Mouse (Mus musculus) intestine, postnatal 0 days (tissue): Measurements from ENCODE around the gene Tmie. TPM values are rescaled to one million over a fixed set of nuclear protein-coding genes. Genes with fewer than 3 reads are reported as not detected.

ENCODE experiments used
- ATAC-seq: fragments of 200-750 bp; cut with Nextera tagmentation; 2 replicates; pipeline ENCODE4 v1.8.0; 2017; ENCODE audit warnings: mild to moderate bottlenecking, moderate TSS enrichment, moderate library complexity
- H3K27ac ChIP-seq: fragments of 300-500 bp; sonication (generic); 2 replicates; pipeline ENCODE4 v1.5.1; 2014; ENCODE audit warnings: mild to moderate bottlenecking, low read depth, low read length, moderate library complexity
- H3K27me3 ChIP-seq: fragments of 300-500 bp; sonication (generic); replicated peaks from 2 replicates; pipeline ENCODE4 v1.6.1; 2014; ENCODE audit warnings: low read length, mixed read lengths; ENCODE audit not compliant: control insufficient read depth, insufficient read depth
- H3K36me3 ChIP-seq: fragments of 300-500 bp; sonication (generic); 2 replicates; pipeline ENCODE4 v1.6.1; 2014; ENCODE audit warnings: mild to moderate bottlenecking, moderate library complexity; ENCODE audit not compliant: control insufficient read depth, insufficient read depth
- H3K4me1 ChIP-seq: fragments of 300-500 bp; sonication (generic); replicated peaks from 2 replicates; pipeline ENCODE4 v1.6.1; 2014; ENCODE audit warnings: antibody characterized with exemption, low read length, mixed read lengths; ENCODE audit not compliant: control insufficient read depth, insufficient read depth
- H3K4me2 ChIP-seq: fragments of 300-500 bp; sonication (generic); replicated peaks from 2 replicates; pipeline ENCODE4 v1.6.1; 2014; ENCODE audit warnings: low read depth, mild to moderate bottlenecking, moderate library complexity
- H3K4me3 ChIP-seq: fragments of 300-500 bp; sonication (generic); 2 replicates; pipeline ENCODE4 v1.5.1; 2014; ENCODE audit warnings: low read depth, low read length
- H3K9ac ChIP-seq: fragments of 300-500 bp; sonication (generic); 2 replicates; pipeline ENCODE4 v1.6.1; 2014; ENCODE audit warnings: mild to moderate bottlenecking, low read depth, low read length
- H3K9me3 ChIP-seq: fragments of 300-500 bp; sonication (generic); 2 replicates; pipeline ENCODE4 v1.6.1; 2016; ENCODE audit warnings: mixed run types; ENCODE audit not compliant: control insufficient read depth
- CTCF ChIP-seq: sonication (generic); IDR thresholded peaks from 2 replicates; pipeline ENCODE4 v1.5.1; 2016; ENCODE audit warnings: low read depth, mild to moderate bottlenecking, control low read depth, antibody characterized with exemption, moderate library complexity
- WGBS: fragments of 180-500 bp; shearing (Covaris S2); extraction: QIAGEN DNeasy Blood & Tissue Kit; methylation state at CpG from one replicate; pipeline ENCODE4 v1.1.7; 2014; 5-methylcytosine and 5-hydroxymethylcytosine counted together
- polyA plus RNA-seq: library from polyadenylated mRNA; unstranded; fragments of >200 nt; fragmentation: Nextera tagmentation; extraction: Ambion mirVana; gene quantifications from 2 replicates; pipeline ENCODE4 v1.2.1, GENCODE M21; 2015

Gene Tmie
- polyA plus RNA-seq, 1 experiment from 2014 or later: 10.0 TPM

- Histone ChIP-seq H3K27ac (peak overlapping the region; percentile 80), H3K36me3 (no peaks in the 10 kb centered on the region), H3K9ac (peak overlapping the region; percentile 18; the same call in 1 of the 2 replicates), H3K4me2 (peak overlapping the region; percentile 60), H3K27me3 (no peaks in the 10 kb centered on the region), H3K9me3 (no peaks in the 10 kb centered on the region), H3K4me3 (peak overlapping the region; percentile 26), H3K4me1 (peaks cover 23% of the 10 kb centered on the region)
- peak; percentile 53 for TF ChIP-seq CTCF
- 14% methylated on average over 40 of the region's 40 CpGs for WGBS
- no peak for ATAC-seq
Measured at GRCm38 (mm10) chr9:110873681-110874659, 5.9 kb downstream of the Tmie start.

DNA sequence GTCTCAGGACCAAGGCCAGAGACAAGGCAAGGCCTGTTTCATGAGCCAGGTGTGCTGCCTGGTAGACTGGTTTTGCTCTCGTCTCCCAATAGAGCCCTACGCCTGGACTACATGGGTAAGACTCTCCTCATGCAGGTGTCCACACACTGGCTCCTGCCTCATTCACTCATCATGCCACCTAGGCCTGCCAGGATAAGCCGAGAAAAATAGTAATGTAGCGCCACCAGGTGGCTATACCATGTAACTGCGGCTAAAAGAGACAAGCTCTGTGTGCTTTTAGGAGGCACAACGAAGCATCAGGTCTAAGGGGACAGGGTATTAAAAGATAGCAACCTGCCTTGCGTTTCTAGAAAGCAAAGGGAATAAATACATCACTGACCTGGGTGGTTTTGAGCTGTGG lies 8.9 kb downstream of the Tmie start:
- no peak for ATAC-seq
- Histone ChIP-seq H3K27me3 (no peaks in the 10 kb centered on the region), H3K9me3 (no peaks in the 10 kb centered on the region), H3K9ac (no peak overlapping the region), H3K27ac (no peak overlapping the region), H3K4me1 (peaks cover 18% of the 10 kb centered on the region), H3K4me2 (no peak overlapping the region), H3K36me3 (no peaks in the 10 kb centered on the region; the same call in 1 of the 2 replicates), H3K4me3 (no peak overlapping the region)
- TF ChIP-seq CTCF: peak; percentile 86
- 15% methylated on average over 7 of the region's 7 CpGs for WGBS

- H3K4me1 ChIP-seq: 0 out of 2 replicates have a peak, but pooled peaks cover 3% of the 10 kb centered on the region
- no peak for ATAC-seq
- H3K36me3 ChIP-seq: no peaks in the 10 kb centered on the region
- H3K27me3 ChIP-seq: no peaks in the 10 kb centered on the region
- H3K4me2 ChIP-seq: no peak overlapping the region
- TF ChIP-seq CTCF: no peak
- 88% methylated on average over 5 of the region's 5 CpGs for WGBS
- no peaks in the 10 kb centered on the region for H3K9me3 ChIP-seq
- no peak overlapping the region for H3K27ac ChIP-seq
- no peak overlapping the region for H3K4me3 ChIP-seq
- H3K9ac ChIP-seq: no peak overlapping the region
Measured at GRCm38 (mm10) chr9:110858967-110859596, 20.8 kb downstream of the Tmie start.

- H3K9me3 ChIP-seq: no peaks in the 10 kb centered on the region
- H3K4me2 ChIP-seq: no peak overlapping the region
- no peak overlapping the region for H3K27ac ChIP-seq
- H3K4me3 ChIP-seq: no peak overlapping the region
- no peak overlapping the region for H3K9ac ChIP-seq
- no peaks in the 10 kb centered on the region for H3K27me3 ChIP-seq
- no peak for TF ChIP-seq CTCF
- no peak for ATAC-seq
- 0 out of 2 replicates have a peak, but pooled peaks cover 3% of the 10 kb centered on the region for H3K4me1 ChIP-seq
- H3K36me3 ChIP-seq: no peaks in the 10 kb centered on the region
- 65% methylated on average over 5 of the region's 5 CpGs for WGBS
Measured at GRCm38 (mm10) chr9:110858523-110858922, 21.4 kb downstream of the Tmie start.

DNA sequence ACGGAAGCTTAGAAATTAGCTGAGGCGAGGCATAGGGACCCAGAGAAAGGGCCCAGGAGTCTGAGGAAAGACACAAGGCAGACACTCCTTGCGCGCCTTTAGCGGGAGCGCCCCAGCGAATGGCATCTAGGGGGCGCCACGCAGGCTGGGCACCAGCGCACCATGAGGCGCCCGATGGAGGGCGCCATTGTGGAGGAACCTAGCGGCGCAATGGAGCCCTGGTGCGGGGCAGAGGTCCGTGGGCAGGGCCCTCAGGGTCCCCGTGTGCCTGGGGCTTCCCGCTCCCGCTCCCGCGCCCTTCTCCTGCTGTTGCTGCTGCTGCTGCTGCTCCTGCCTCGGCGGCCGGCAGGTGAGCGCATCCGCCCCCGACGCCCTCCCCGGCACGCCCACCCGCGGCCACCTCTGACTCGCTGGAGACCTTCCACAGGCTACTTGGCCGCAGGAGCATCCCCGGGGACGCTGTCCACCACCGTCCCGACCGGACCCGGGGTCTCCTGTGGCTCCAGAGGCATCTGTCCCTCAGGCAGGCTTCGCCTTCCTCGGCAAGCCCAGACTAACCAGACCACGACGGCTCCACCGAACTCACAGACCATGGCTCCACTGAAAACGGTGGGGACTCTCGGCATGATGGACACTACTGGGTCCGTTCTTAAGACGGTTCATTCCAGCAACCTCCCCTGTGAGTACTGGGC lies 22.0 kb downstream of the Tmie start, which contains the start of gene Prss50:
Gene Prss50, plus strand, starts transcription at position 187 of the 692 bp plus-strand sequence.
- no peaks in the 10 kb centered on the region for H3K36me3 ChIP-seq
- no peak within 1 kb of the TSS for H3K9ac ChIP-seq
- peak within 1 kb of the TSS; percentile 56 for H3K4me2 ChIP-seq
- no peak within 1 kb of the TSS for H3K27ac ChIP-seq
- peak; percentile 44; the same call in 1 of the 2 replicates for ATAC-seq
- H3K4me1 ChIP-seq: 0 out of 2 replicates have a peak, but pooled peaks cover 3% of the 10 kb centered on the region
- peak within 1 kb of the TSS; percentile 16; the same call in 1 of the 2 replicates for H3K4me3 ChIP-seq
- H3K27me3 ChIP-seq: no peaks in the 10 kb centered on the region
- H3K9me3 ChIP-seq: no peaks in the 10 kb centered on the region
- TF ChIP-seq CTCF: peak; percentile 80
- 15% methylated on average over 42 of the region's 50 CpGs for WGBS

DNA sequence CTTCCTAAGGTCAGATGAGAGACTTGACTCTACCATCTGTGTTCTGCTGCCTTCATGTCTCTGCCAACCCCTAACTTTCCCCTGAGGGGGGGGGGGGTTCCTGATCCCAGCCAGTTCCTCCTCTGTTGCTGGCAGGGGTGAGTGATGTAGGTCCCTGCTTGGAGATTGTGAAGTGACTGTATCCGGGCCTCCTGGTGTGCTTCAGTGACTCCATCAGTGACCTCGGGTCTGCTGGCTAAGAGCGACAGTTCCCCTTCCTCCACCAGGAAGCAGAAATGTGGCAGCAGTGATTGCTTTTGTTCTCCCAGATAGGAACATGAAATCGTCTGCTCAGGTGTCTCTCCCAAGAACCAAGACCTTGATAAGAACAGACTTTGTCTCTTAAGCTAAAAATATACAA lies 23.0 kb downstream of the Tmie start:
- ATAC-seq: no peak
- Histone ChIP-seq H3K4me3 (no peak overlapping the region), H3K36me3 (no peaks in the 10 kb centered on the region), H3K9ac (no peak overlapping the region), H3K27ac (no peak overlapping the region), H3K4me2 (no peak overlapping the region), H3K27me3 (no peaks in the 10 kb centered on the region), H3K4me1 (0 out of 2 replicates have a peak, but pooled peaks cover 3% of the 10 kb centered on the region), H3K9me3 (no peaks in the 10 kb centered on the region)
- 33% methylated on average over 4 of the region's 4 CpGs for WGBS
- TF ChIP-seq CTCF: no peak
